Mouse (Mus musculus): ENCODE results near the gene Arhgap30.

DNA sequence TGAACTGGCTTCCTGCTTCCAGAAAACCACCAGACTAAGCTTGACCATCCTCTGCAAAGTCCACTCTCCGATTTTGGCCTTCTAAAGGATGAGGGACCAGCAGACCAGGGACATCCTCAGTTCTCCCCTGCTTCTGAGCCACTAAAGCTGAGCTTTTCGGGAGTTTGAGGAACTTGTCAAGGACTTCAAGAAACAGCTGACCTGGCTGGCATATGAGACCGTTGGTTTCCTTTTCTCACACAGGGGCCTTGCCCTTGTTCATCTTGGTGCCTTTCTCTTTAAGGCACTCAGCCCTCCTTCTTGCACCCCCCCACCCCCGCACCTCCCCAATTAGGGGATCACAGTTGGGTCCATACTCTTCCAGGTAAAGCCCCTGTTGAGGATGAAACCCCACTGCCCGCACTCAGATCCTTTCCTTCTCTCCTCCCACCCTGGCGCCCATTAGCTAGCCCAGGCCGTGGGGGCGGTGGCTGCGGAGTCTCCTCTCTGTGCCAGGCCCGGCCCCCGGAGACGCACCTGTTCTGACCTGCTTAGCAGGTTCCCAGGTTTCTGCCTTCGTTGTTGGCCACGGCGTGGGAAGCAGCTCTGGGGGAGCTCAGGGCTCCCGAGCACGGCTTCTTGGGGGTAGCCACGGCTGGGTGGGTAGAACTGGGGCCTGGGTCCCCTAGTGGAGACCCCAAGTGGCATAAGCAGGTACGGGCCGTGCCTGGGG lies 18.8 kb upstream of the Arhgap30 start, which contains the start of gene Nectin4:
- no peak for TF ChIP-seq POLR2A (IDR thresholded peaks at IDR 0.05; ENCODE audit: low read depth, low read length)
- TF ChIP-seq CTCF (conservative IDR thresholded peaks at IDR 0.05; ENCODE audit: insufficient read depth, insufficient read length, low read depth, low read length): no peak

All from kidney, adult 2 months (tissue).